Mouse (Mus musculus) urinary bladder, postnatal 4 days (tissue): ENCODE results near the gene Edem2.

Experiments
- DNase-seq, 2 experiments: peaks; one replicate each; pipeline ENCODE4 v3.0.0; 2021 to 2022; ENCODE audit warnings: low spot score in 2 of 2

The Edem2 gene

GRCm38 (mm10) chr2:155687746-155688145 is 41.5 kb downstream of the Edem2 start:
- no peak for DNase-seq

DNA sequence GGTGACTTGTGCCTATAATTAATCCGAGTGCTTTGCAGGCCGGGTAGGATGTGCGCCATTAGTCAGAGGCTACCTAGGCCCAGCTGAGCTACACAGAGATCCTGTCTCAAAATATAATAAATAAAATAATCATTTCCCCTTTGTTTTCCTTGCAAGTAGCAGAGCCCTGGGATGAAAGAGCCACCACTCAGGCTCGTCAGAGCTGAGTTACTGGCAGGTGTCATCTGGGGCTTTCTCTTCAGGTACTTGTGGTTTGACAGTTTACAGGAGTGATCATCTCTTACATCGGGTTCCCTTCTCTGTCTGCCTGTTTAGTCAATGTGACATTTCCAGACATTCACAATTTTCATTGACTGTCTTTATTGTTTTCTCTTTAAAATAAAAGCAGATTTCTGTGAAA is 42.7 kb downstream of the Edem2 start:
- no peak for DNase-seq

- DNase-seq: no peak
These were observed 45.5 kb downstream of the Edem2 start for GRCm38 (mm10) chr2:155683821-155684220.

DNA sequence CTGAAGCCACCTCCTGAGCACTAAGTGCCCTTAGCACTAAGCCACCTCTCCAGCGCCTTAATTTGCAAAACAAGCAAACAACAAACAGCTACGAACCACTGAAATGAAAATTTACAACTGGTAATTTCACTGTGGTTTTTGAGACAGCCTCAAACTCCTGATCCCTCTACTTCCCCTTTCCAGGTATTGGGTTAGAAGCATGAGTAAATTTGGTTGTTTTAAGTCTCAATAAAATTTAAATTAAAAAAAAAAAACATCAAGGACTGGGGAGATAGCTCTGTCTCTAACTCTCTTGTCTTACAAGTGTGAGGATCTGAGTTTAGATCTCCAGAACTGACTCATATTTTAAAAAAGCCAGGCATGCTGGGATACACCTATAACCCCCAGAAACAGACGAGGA is 46.1 kb downstream of the Edem2 start:
- DNase-seq: no peak

DNA sequence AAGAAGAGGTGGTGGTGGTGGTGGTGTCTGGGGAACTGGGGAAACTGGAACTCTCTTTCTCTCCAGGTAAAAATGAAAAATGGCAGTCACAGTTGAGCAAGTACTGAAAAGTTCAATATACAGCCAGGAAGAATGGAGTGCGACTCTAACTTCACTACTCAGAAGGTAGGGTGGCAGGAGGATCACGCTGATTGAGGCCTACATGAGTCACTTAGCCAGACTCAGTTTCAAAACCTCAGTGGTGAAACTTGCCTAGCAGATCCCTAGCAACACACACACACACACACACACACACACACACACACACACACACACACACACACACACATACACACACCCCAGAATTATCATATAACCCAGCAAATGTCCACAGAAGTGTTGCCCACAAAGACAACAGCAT is 47.4 kb downstream of the Edem2 start:
- no peak for DNase-seq

GRCm38 (mm10) chr2:155681194-155681593 is 48.1 kb downstream of the Edem2 start:
- DNase-seq: no peak

DNA sequence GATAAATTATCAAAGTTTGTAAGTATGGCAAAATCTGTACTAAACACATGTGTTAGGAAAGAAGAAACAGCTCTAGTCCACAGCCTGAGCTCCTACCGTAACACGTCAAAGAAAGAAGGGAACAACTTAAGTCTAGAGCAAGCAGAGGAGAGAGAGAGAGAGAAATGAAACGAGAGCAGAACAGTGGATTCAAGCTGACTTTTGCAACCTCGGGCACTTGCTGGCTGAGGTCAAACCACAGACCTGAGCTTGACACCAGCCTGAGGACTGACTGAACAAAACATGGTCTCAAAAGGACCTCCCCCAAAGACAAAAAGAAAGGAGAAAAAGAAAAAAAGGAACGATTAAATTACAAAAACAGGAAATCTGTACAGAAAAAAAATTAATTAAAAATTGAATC is 48.7 kb downstream of the Edem2 start:
- DNase-seq: no peak

GRCm38 (mm10) chr2:155679586-155680110 is 49.6 kb downstream of the Edem2 start:
- DNase-seq: no peak

DNA sequence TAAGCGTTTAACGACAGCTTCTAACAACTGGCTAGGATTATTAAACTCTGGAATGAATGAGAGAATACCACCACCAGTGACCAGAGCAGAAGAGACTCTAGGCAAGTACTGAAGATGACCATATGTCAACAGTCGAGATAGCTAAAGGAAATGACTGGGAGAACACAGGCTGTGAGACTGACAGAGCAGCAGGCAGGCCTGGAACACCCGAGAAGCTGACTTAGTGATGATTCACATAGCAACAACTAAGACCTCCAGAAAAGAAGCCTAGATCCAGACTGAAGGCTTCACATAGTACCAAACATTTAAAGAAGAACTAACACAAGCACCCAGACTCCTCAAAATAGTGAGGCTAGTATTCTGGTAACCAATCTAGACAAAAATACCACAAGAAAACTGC is 54.2 kb downstream of the Edem2 start:
- DNase-seq: no peak

GRCm38 (mm10) chr2:155673546-155673945 is 55.7 kb downstream of the Edem2 start:
- DNase-seq: peak in 1 of 2 experiments; percentile 71

DNA sequence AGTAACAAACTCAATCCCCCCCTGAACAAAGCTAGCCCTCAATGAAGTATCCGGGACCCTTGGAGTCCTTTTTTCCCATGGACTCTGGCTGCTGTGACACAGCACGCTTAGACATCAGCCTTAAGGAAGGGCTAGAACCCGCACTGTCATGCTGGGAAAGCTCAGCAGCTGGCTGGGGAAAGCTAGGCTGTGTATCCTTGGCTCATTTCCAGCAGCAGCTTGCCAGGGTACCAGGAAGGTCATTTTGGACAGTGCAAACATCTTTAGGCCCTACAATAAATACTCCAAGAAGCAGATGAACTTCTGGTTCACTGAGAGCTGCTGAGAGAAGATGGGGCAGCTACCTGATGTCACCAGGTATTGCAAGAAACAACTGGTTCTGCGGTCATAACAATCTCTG is 58.0 kb downstream of the Edem2 start:
- no peak for DNase-seq

DNA sequence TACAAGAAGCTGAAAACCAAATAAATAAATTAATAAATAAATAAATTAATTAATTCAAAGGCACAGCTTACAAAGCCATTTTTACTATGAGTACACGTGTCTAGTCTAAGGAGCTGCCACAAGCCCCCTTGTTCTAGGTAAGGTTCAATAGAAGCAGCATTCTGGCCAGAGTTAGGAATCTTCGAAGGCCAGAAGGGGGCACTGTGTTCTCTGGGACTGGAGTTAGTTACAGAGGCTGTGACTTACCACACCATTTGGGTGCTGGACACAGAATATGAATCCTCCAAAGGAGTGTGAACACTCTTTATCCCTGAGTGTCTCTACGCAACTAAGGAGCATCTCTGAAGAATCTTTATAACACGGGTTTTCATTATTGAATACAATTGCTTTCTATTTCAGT is 60.8 kb downstream of the Edem2 start:
- no peak for DNase-seq

- DNase-seq: no peak
These were observed 61.4 kb downstream of the Edem2 start for GRCm38 (mm10) chr2:155667881-155668280.

DNA sequence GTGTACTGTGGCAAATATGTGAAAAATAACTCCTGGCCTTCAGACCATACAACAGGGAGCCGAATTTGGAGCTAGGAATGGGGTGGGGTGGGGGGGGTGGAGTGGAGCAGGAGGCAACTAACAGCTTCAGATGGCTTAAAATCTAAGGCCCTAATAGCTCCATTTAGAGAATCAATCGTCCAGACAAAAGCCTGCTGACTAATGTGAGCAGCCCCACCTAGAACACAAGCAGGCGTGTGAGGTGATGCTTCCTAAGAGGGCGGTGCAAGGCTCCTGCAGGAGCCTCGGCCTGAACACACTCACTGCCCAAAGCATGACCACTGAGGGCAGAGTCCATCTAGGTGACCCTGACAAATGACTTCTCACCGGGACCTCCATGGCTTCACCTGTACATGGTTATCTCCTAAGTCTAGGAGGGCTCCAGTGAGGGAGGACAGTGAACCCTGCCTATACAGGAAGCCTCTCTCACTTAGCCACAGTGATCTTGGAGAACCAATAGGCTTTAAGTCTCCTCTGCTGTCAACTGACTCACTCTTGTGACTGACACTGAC is 65.3 kb downstream of the Edem2 start:
- no peak for DNase-seq

DNA sequence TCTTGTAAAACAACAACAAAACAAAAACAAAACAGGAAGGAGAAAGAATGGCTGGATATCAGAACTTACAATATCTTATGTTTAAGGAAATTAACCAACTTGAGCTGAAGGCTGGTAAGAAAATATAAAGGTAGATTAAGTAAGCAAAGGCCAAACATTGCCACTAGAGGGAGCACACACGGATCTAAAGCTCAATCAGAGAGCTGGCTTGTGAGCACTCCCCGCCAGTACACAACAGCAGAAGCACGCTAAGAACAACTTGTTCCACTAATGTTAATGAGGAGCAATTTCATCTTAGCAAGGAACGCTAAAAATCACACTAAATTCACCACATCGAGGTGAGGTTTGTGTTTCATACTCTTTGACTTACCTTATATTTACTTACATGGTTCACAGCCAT is 66.2 kb downstream of the Edem2 start:
- no peak for DNase-seq

GRCm38 (mm10) chr2:155662390-155662789 is 66.9 kb downstream of the Edem2 start:
- no peak for DNase-seq

GRCm38 (mm10) chr2:155655759-155656372 is 73.4 kb downstream of the Edem2 start:
- no peak for DNase-seq

DNA sequence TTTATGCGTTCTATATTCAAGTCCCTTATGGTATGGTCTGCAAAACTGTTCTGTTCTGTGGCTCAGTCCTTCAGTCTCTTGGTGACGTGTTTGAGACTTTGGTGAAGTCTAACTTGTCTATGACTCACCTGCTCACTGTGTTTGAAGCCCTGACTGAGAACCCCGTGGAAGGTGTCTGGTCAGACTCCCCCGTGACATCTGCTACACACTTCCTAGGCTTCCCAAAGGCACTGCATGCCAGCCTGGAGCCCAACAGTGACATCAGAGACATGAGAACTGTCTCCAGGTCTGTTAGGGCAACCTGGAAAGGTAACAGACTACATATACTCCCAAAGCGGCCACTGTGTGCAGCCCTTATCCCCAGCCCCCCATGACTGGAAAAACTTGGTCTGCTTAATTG is 76.7 kb downstream of the Edem2 start:
- no peak for DNase-seq
